Mouse (Mus musculus): Measurements from ENCODE around the gene Cep295nl.
"Not testable (repeated sequence)": the region's sequence is repeated elsewhere in the genome, so short reads cannot be mapped to it uniquely, and the experiment has no call there.

Gene Cep295nl

GRCm38 (mm10) chr11:118322647-118323046 lies 19.7 kb downstream of the Cep295nl start:
- DNase-seq (ENCODE audit: low read depth in 2 of 2, low spot score in 2 of 2) = no peak

- no peak for DNase-seq (ENCODE audit: low read depth in 2 of 2, low spot score in 2 of 2)
These were observed 20.3 kb downstream of the Cep295nl start for GRCm38 (mm10) chr11:118321971-118322370.

DNA sequence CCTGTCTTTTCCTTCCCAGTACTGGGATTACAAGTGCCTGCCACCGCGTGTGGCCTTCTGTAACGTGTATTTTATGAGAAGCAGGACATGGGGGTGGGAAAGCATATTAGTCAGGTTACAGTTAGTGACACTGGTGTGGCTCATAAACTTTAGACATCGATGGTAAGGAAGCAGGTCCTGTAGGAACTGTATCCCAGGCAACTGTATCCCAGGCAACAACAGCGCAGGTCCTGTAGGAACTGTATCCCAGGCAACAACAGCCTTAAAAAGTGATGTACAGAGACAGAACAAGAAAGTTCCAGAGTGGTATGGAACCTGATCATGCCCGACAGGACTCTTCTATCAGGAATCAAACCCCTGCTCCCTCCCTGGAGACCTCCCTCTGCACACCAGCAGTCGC lies 20.8 kb downstream of the Cep295nl start:
- DNase-seq (ENCODE audit: low read depth in 2 of 2, low spot score in 2 of 2) = no peak

GRCm38 (mm10) chr11:118318678-118319077 lies 23.6 kb downstream of the Cep295nl start:
- DNase-seq (ENCODE audit: low read depth in 2 of 2, low spot score in 2 of 2) = peak; percentile 68 to 74

DNA sequence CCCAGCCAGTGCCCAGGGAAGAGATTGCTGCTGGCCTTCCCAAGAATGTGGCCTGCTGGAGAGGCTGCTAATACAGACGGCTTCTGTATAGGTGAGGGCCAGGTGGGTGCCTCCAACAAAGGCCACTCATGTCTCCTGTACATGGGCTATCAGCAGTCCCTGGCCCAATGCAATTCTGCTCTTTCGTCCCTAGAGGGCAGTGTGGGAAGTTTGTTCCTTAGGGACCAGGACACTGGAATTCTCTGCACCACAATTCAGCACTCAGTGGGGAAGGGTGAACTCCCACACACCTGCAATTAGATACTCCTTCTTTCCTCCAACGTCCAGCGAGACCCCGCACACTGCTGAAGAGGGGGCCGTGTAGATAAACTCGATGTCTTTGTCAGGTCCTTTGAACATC lies 25.2 kb downstream of the Cep295nl start:
- peak; percentile 38 to 46 for DNase-seq (ENCODE audit: low read depth in 2 of 2, low spot score in 2 of 2)

DNA sequence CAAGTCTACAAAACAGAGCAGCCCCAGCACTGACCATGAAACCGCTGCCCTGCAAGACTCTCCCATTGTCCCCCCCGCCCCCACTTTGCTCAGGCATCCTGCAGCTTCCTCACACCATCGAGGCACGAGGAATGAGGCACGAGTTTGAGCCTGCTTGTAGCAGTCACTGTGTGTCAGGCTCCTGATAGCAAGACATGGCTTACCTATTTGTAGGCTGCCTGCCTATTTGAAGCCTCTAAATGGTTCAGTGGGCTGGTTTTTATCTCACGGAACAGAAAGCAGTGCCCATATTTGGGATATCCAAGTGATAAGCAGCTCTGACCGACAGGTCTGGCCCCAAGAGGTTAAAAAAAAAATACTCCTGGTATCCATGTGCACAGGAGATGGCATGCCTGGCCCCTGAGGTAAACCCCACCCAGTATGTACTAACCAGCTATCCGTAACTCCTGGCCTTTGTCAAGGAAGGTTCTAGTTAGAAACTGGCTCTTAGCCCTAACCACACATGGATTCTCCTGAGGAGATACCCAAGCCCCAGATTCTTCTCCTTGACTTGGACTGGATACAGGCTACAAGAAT lies 26.0 kb downstream of the Cep295nl start:
- no peak for DNase-seq (ENCODE audit: low read depth in 2 of 2, low spot score in 2 of 2)

DNA sequence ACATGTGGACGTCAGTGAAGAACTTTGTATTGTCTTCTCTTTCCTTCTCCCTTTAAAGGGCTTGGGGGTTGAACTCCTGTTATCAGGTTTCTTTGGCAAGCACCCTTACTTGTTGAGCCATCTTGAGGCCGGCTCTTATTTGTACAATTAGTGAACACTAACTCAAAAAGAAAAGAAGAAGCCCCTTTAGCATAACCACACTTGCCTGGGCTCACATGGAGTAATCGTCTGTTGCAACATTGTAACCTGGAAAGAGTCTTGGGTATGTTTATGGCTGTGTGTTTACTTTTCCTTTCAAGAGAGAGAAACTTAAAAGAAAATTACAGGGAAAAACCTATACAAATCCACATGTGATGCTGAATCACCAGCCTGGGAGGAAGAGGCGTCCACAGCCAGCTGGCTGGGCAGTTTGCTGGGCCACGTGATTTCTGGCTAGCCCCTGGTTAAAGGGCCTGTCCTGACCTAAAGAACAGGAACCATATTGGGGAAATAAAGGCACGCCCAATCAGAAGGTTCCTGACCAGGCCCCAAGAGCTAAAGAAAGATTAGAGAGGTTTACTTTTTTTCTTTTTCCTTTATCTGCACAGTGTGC lies 30.1 kb downstream of the Cep295nl start:
- DNase-seq (ENCODE audit: low read depth in 2 of 2, low spot score in 2 of 2) = no peak

- DNase-seq (ENCODE audit: low read depth in 2 of 2, low spot score in 2 of 2) = not testable (repeated sequence)
These were observed 34.3 kb downstream of the Cep295nl start for GRCm38 (mm10) chr11:118307962-118308361.

DNA sequence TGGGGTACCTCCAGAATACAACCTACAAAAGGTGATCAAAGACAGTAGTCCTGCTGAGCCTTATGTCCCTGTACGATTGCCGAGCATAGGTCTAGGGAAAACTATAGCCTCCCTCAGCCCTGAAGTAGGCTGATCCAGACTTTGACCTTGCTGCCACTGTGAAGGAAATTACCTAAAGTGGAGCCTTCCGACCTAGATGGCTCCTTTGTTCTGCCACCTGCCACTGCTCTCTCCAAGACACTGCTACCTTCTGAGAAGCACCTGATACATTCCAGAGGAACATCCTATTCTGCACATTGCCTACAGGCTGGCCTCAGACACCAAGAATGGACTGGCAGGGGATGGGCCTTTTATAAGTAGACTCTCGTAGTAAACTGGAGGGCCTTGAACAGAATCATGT lies 38.3 kb downstream of the Cep295nl start:
- not testable (repeated sequence) for DNase-seq (ENCODE audit: low read depth in 2 of 2, low spot score in 2 of 2)

GRCm38 (mm10) chr11:118298810-118299209 lies 43.5 kb downstream of the Cep295nl start:
- no peak for DNase-seq (ENCODE audit: low read depth in 2 of 2, low spot score in 2 of 2)

GRCm38 (mm10) chr11:118297967-118298366 lies 44.3 kb downstream of the Cep295nl start:
- DNase-seq (ENCODE audit: low read depth in 2 of 2, low spot score in 2 of 2) = no peak

- no peak for DNase-seq (ENCODE audit: low read depth in 2 of 2, low spot score in 2 of 2)
These were observed 47.3 kb downstream of the Cep295nl start for GRCm38 (mm10) chr11:118295026-118295425.

- no peak for DNase-seq (ENCODE audit: low read depth in 2 of 2, low spot score in 2 of 2)
These were observed 49.6 kb downstream of the Cep295nl start for GRCm38 (mm10) chr11:118292671-118293070.

DNA sequence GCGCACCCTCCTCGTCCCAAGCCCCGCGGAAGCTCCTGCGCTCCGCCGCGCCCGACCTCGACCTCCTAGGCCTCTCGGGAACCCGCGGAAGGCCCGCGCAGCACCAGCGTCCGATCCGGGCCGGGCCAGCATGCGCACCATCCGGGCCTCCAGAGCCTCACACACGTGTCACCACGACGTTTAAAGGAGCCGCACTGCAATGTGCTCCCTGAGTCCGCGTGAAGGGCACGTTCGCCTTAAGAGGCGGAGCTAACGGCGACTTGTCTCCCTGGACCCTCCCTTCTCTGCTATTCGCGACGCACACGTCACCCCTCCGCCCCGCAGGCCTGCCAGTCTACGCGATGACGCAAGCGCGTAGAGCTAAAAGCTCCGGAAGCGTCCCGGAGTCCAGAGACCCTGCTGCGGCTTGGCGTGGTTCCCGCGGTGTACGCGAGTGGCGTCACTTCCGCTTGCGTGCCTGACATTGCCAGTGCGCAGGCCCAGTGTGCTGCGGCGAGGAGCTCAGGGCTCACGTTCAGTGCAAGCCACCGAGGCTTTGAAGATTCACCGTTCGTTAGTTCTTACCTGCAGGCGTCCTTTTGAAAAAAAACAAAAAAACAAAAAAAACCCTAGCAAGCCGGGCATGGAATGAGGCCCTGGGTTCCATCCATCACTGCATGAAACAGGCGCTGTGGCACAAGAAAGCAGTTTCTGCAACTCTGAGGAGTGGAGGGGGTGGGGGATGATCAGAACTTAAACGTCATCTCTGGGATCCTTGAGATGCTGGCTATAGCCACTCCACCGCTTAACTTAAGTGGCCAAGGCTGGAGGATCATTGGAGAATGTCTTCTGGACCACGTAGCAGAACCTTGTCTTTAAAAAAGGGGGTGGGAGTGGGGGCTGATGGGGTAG lies 52.1 kb downstream of the Cep295nl start, which contains the start of gene Usp36:
Usp36 (minus strand) TSS at position 246 of the 891 bp plus-strand sequence.
- DNase-seq (ENCODE audit: low read depth in 2 of 2, low spot score in 2 of 2) = peak; percentile 99

- DNase-seq (ENCODE audit: low read depth in 2 of 2, low spot score in 2 of 2) = no peak
These were observed 52.7 kb downstream of the Cep295nl start for GRCm38 (mm10) chr11:118289562-118289961.

DNA sequence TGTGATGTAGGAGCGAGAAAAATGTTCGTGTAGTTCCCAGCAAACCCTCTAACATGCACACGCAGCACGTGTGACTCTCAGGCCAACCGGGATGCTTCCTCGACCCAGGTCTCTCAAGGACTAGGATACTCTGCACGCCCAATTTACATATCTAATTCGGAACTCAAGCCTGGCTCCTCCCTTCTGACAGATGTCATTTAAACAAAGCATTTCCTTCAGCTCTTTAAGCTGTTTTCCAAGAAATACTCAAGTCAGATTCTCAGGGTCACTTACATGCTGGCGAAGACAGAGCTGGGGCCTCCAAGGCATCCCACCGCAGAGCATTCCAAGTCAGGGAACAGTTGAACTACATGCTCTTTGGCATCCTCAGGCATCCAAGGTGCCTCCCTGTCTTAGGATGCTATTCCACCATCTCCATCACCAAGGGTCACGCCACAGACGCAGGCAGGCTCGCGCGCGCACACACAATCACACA lies 53.2 kb downstream of the Cep295nl start:
- no peak for DNase-seq (ENCODE audit: low read depth in 2 of 2, low spot score in 2 of 2)

DNA sequence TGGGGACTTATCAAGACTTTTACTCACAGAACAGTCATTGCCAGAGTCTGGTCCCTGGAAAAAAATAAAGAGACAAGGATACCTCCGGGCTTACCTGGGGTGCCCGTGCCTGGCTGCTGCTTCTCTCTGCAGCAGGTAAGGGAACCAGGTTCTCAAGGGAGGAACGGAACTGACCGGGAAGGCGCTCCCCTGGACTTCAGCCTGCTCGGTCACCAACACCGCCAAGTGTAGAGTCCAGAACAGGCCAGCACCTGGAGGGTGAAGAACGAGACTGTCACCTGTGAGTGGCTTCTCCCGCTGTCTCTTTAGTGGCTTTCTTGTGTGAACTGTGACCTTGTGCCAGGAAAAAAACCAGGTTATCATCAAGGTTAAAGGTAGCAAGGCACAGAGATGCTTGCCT lies 54.7 kb downstream of the Cep295nl start:
- DNase-seq (ENCODE audit: low read depth in 2 of 2, low spot score in 2 of 2) = no peak

GRCm38 (mm10) chr11:118286434-118286833 lies 55.9 kb downstream of the Cep295nl start:
- DNase-seq (ENCODE audit: low read depth in 2 of 2, low spot score in 2 of 2) = no peak

DNA sequence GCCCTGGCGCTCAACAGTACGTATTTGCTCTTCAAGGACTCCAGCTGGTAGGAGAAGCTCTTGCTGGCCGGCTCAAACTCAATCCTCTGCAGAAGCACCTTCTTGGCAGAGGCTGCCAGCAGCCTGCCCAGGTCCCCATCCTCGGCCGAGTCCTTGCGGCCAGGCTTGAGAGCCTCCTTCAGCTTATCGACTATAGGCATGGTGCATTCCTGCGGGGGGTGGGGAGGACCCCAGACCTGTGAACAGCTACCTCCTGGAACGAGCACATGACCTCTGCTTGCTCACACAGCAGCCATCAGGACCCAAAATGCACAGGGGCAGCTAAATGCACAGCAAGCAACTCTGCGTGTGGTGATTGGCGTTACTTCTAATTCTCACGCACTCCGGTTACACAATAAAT lies 56.5 kb downstream of the Cep295nl start:
- no peak for DNase-seq (ENCODE audit: low read depth in 2 of 2, low spot score in 2 of 2)
